Mouse (Mus musculus): ENCODE measurements at regions not wholly inside any gene's neighbourhood (a gene's known extent, or its start where the extent isn't known, plus 50 kb on each side); places are given as distances from the start of the nearest gene placed in this dataset.

GRCm38 (mm10) chr4:8374737-8375489 is 136.1 kb upstream of the Car8 start:
- DNase-seq = no peak
- intact Hi-C loops (cut with DNase I) = no loop called here

GRCm38 (mm10) chr4:8374061-8374460 is 135.2 kb upstream of the Car8 start:
- DNase-seq = no peak
- intact Hi-C loops (cut with DNase I) = no loop called here

- intact Hi-C loops (cut with DNase I) = no loop called here
- DNase-seq = no peak
Measured at GRCm38 (mm10) chr4:8372069-8372468, 133.2 kb upstream of the Car8 start.

GRCm38 (mm10) chr4:8370786-8371185 is 131.9 kb upstream of the Car8 start:
- no peak for DNase-seq
- intact Hi-C loops (cut with DNase I) = no loop called here

- no peak for DNase-seq
- intact Hi-C loops (cut with DNase I) = loop anchor here (5.0 kb wide), 2 partner anchors 180 to 380 kb away; no protein-coding TSS in a partner anchor
Measured at GRCm38 (mm10) chr4:8367487-8368276, 128.8 kb upstream of the Car8 start.

- DNase-seq = no peak
- intact Hi-C loops (cut with DNase I) = loop anchor here (5.0 kb wide), 2 partner anchors 180 to 380 kb away; no protein-coding TSS in a partner anchor
Measured at GRCm38 (mm10) chr4:8366978-8367377, 128.1 kb upstream of the Car8 start.

- no peak for DNase-seq
- intact Hi-C loops (cut with DNase I) = no loop called here
Measured at GRCm38 (mm10) chr4:8362409-8362808, 123.6 kb upstream of the Car8 start.

GRCm38 (mm10) chr4:8361931-8362330 is 123.1 kb upstream of the Car8 start:
- DNase-seq = no peak
- intact Hi-C loops (cut with DNase I) = no loop called here

GRCm38 (mm10) chr4:8361305-8361704 is 122.5 kb upstream of the Car8 start:
- DNase-seq = no peak
- intact Hi-C loops (cut with DNase I) = no loop called here

GRCm38 (mm10) chr4:8357443-8357842 is 118.6 kb upstream of the Car8 start:
- intact Hi-C loops (cut with DNase I) = no loop called here
- no peak for DNase-seq

GRCm38 (mm10) chr4:8341928-8342327 is 103.1 kb upstream of the Car8 start:
- intact Hi-C loops (cut with DNase I) = no loop called here
- no peak for DNase-seq

- intact Hi-C loops (cut with DNase I) = no loop called here
Measured at GRCm38 (mm10) chr4:8309241-8309987, 70.6 kb upstream of the Car8 start.

GRCm38 (mm10) chr4:8292563-8292962 is 53.7 kb upstream of the Car8 start:
- intact Hi-C loops (cut with DNase I) = no loop called here

More at GRCm38 (mm10) chr4:8309241-8309987, 70.6 kb upstream of the Car8 start:
- no peak for DNase-seq

GRCm38 (mm10) chr4:8291528-8292492 is 53.0 kb upstream of the Car8 start:
- intact Hi-C loops (cut with DNase I) = no loop called here
- no peak for DNase-seq

More at GRCm38 (mm10) chr4:8292563-8292962, 53.7 kb upstream of the Car8 start:
- DNase-seq = no peak

- DNase-seq = no peak
- intact Hi-C loops (cut with DNase I) = no loop called here
Measured at GRCm38 (mm10) chr4:8289901-8290300, 51.1 kb upstream of the Car8 start.
